8 mouse cellular contexts compared by ENCODE assay signal in genomic region chr7:66387813-66388521, GRCm38 (mm10). TPM values are rescaled to one million over a fixed set of nuclear protein-coding genes. Genes with fewer than 3 reads are reported as not detected.
DNase-seq lines count a peak whose midpoint lies in the region; ATAC-seq and TF ChIP-seq lines count a peak whose summit lies in the region.

Gene Lrrk1, minus strand, starts transcription at chr7:66388350.

- H3K4me2 ChIP-seq in liver, embryonic 14.5 days (ENCODE audit: low read depth): peak within 1 kb of the TSS; percentile 90

- no peak within 1 kb of the TSS for H3K27ac ChIP-seq in liver, embryonic 14.5 days

- H3K4me3 ChIP-seq in liver, embryonic 14.5 days (ENCODE audit: insufficient read depth in 1 of 2, low read depth in 2 of 2, low read length in 2 of 2): peak within 1 kb of the TSS; percentile 70 to 78

- peaks cover 0 to 15% of the 10 kb centered on the region in 2 experiments; a peak in 1 of 4 replicates for H3K4me1 ChIP-seq in liver, embryonic 14.5 days (replicated peaks; ENCODE audit: control insufficient read depth in 2 of 2, insufficient read depth in 2 of 2, low read length in 1 of 2)

- WGBS in liver, embryonic 14.5 days (ENCODE audit: insufficient replicate concordance): under 1% methylated on average over 68 of the region's 70 CpGs

- no peaks in the 10 kb centered on the region for H3K9me3 ChIP-seq in liver, embryonic 14.5 days (ENCODE audit: control insufficient read depth, low read length)

- H3K9ac ChIP-seq in liver, embryonic 14.5 days (replicated peaks): peak within 1 kb of the TSS; percentile 64

- H3K36me3 ChIP-seq in liver, embryonic 14.5 days (replicated peaks; ENCODE audit: control insufficient read depth, insufficient read depth, low read depth): no peaks in the 10 kb centered on the region

- ATAC-seq in liver, embryonic 14.5 days (ENCODE audit: insufficient read depth): peak; percentile 66

- no peaks in the 10 kb centered on the region; the same call in 1 of the 2 replicates for H3K27me3 ChIP-seq in liver, embryonic 14.5 days (ENCODE audit: control insufficient read depth, insufficient read depth, low read length)

- peak; percentile 22 for DNase-seq in left cerebral cortex, postnatal 4 days
- DNase-seq in left cerebral cortex, adult 11 months (ENCODE audit: low spot score): no peak
- peak; percentile 46 for DNase-seq in c-Kit-positive CD71-negative TER-119-negative erythroid progenitor cells, embryonic 14.5 days (ENCODE audit: low read depth)
- peak; percentile 21 to 61 for DNase-seq in gastrocnemius, postnatal 36 days
- peak; percentile 46 for DNase-seq in induced T-regulatory cell, adult 2 months (ENCODE audit: low read depth)
- DNase-seq in liver, embryonic 14.5 days (ENCODE audit: low read depth in 3 of 3, low spot score in 3 of 3): peak in 2 of 3 experiments; percentile 11 to 27
- DNase-seq in natural killer cell, adult 2 months (ENCODE audit: low spot score in 2 of 2): peak; percentile 36 to 56
- DNase-seq in urinary bladder, adult 2 months (ENCODE audit: low spot score): peak; percentile 67

- peak; percentile 60 for TF ChIP-seq CTCF in liver, embryonic 14.5 days (IDR thresholded peaks at IDR 0.05; ENCODE audit: low read depth)

- intact Hi-C loops in left cerebral cortex, postnatal 4 days (cut with DNase I): loop anchor here (5.0 kb wide), 2 partner anchors 76 to 281 kb away; partner anchors contain the start of gene Chsy1
- intact Hi-C loops in gastrocnemius, postnatal 36 days (cut with DNase I): loop anchor here (2.0 kb wide), 2 partner anchors 45 to 79 kb away; no protein-coding TSS in a partner anchor

- no peak for TF ChIP-seq EP300 in liver, embryonic 14.5 days (IDR thresholded peaks at IDR 0.05; ENCODE audit: low read depth)

RNA-seq across cellular contexts. Expression of gene Lrrk1, which starts in this region (rescaled TPM):
- 1 to 10 TPM; 4.5 to 6.9 TPM for total RNA-seq in left cerebral cortex, postnatal 4 days (2021)
- total RNA-seq in gastrocnemius, postnatal 36 days (2021): 1 to 10 TPM; 3.3 to 4.9 TPM
- polyA plus RNA-seq in liver, embryonic 14.5 days (2012; rRNA removed): 3.1 and 3.3 TPM in 2 replicates
- polyA plus RNA-seq in liver, embryonic 14.5 days (2014; fragmentation: Nextera tagmentation; extraction: Ambion mirVana): 2.3 and 3.0 TPM in 2 replicates
- polyA plus RNA-seq in urinary bladder, adult 2 months (2012; rRNA removed): 39.4 and 43.6 TPM in 2 replicates
